Mouse (Mus musculus) embryonic facial prominence, embryonic 11.5 days (tissue): ENCODE results near the gene Rab40c. TPM values are rescaled to one million over a fixed set of nuclear protein-coding genes. Genes with fewer than 3 reads are reported as not detected.
"Not testable (repeated sequence)": the region's sequence is repeated elsewhere in the genome, so short reads cannot be mapped to it uniquely, and the experiment has no call there.

Experiments used
- ATAC-seq: fragments of 200-750 bp; cut with Nextera tagmentation; replicated peaks from 2 replicates; pipeline ENCODE4 v1.8.0; 2017; ENCODE audit warnings: low read depth; ENCODE audit not compliant: insufficient number of reproducible peaks, low FRiP score, low TSS enrichment
- DNase-seq: peaks from one replicate; pipeline ENCODE4 v3.0.0-alpha.2; 2015; ENCODE audit warnings: low spot score
- H3K27ac ChIP-seq: fragments of 300-500 bp; sonication (generic); replicated peaks from 2 replicates; pipeline ENCODE4 v1.5.1; 2014; ENCODE audit warnings: mild to moderate bottlenecking, low read depth, low read length, control low read depth
- H3K27me3 ChIP-seq: fragments of 300-500 bp; sonication (generic); 2 replicates; pipeline ENCODE4 v1.6.1; 2014; ENCODE audit warnings: mild to moderate bottlenecking, low read length, moderate library complexity, mixed read lengths; ENCODE audit not compliant: control insufficient read depth, insufficient read depth
- H3K36me3 ChIP-seq: fragments of 300-500 bp; sonication (generic); replicated peaks from 2 replicates; pipeline ENCODE4 v1.6.1; 2014; ENCODE audit warnings: low read depth, mild to moderate bottlenecking, low read length, moderate library complexity, mixed read lengths; ENCODE audit not compliant: control insufficient read depth, insufficient read depth
- H3K4me1 ChIP-seq: fragments of 300-500 bp; sonication (generic); 2 replicates; pipeline ENCODE4 v1.6.1; 2014; ENCODE audit warnings: low read length, mixed read lengths; ENCODE audit not compliant: control insufficient read depth, insufficient read depth
- H3K4me2 ChIP-seq: fragments of 300-500 bp; sonication (generic); 2 replicates; pipeline ENCODE4 v1.6.1; 2014; ENCODE audit warnings: low read depth, mild to moderate bottlenecking, control low read depth, low read length, moderate library complexity
- H3K4me3 ChIP-seq: fragments of 300-500 bp; sonication (generic); 2 replicates; pipeline ENCODE4 v1.5.1; 2014; ENCODE audit warnings: low read depth, low read length, control low read depth
- H3K9ac ChIP-seq: fragments of 300-500 bp; sonication (generic); replicated peaks from 2 replicates; pipeline ENCODE4 v1.6.1; 2014; ENCODE audit warnings: mild to moderate bottlenecking, control low read depth, low read length
- H3K9me3 ChIP-seq: fragments of 300-500 bp; sonication (generic); replicated peaks from 2 replicates; pipeline ENCODE4 v1.6.1; 2016; ENCODE audit warnings: mild to moderate bottlenecking, low read length, inconsistent platforms, mixed read lengths; ENCODE audit not compliant: control insufficient read depth
- WGBS: fragments of 180-500 bp; shearing (Covaris S2); extraction: QIAGEN DNeasy Blood & Tissue Kit; methylation state at CpG from one replicate; pipeline ENCODE4 v1.1.7; 2014; 5-methylcytosine and 5-hydroxymethylcytosine counted together
- polyA plus RNA-seq: library from polyadenylated mRNA; unstranded; fragments of >200 nt; fragmentation: Nextera tagmentation; extraction: Ambion mirVana; gene quantifications from 2 replicates; pipeline ENCODE4 v1.2.1, GENCODE M21; 2014

Rab40c gene
- polyA plus RNA-seq, 1 experiment from 2014 or later = 17.6 TPM

- H3K4me1 ChIP-seq = peaks cover 5% of the 10 kb centered on the region; the same call in 1 of the 2 replicates
- ATAC-seq = peak; percentile 89
- DNase-seq = peak; percentile 93
- peak overlapping the region; percentile 78 for H3K27ac ChIP-seq
- H3K4me2 ChIP-seq = peak overlapping the region; percentile 92
- under 1% methylated on average over 59 of the region's 59 CpGs for WGBS
- H3K4me3 ChIP-seq = peak overlapping the region; percentile 79
- no peaks in the 10 kb centered on the region; the same call in 1 of the 2 replicates for H3K36me3 ChIP-seq
- H3K27me3 ChIP-seq = no peaks in the 10 kb centered on the region
- peak overlapping the region; percentile 76 for H3K9ac ChIP-seq
- no peaks in the 10 kb centered on the region for H3K9me3 ChIP-seq
Measured at GRCm38 (mm10) chr17:25875171-25876136, 44.1 kb downstream of the Rab40c start.

- Histone ChIP-seq H3K4me1 (no peaks in the 10 kb centered on the region), H3K36me3 (no peaks in the 10 kb centered on the region; the same call in 1 of the 2 replicates), H3K9ac (peak within 1 kb of the TSS; percentile 76), H3K27me3 (no peaks in the 10 kb centered on the region), H3K27ac (peak within 1 kb of the TSS; percentile 78), H3K4me2 (peak within 1 kb of the TSS; percentile 92), H3K9me3 (no peaks in the 10 kb centered on the region), H3K4me3 (peak within 1 kb of the TSS; percentile 79)
- 0% methylated on average over 25 of the region's 25 CpGs for WGBS
- ATAC-seq (0 out of 2 replicates have a peak, but pooled peaks have one; percentile 15), DNase-seq (peak; percentile 96)
Measured at GRCm38 (mm10) chr17:25874721-25875170, 44.8 kb downstream of the Rab40c start, which contains the start of gene Mettl26. Gene Mettl26, plus strand, starts transcription at chr17:25875074.

- no peak for DNase-seq
- Histone ChIP-seq H3K27ac (no peak overlapping the region), H3K9ac (peak overlapping the region; percentile 41), H3K4me1 (no peaks in the 10 kb centered on the region), H3K4me3 (peak overlapping the region; percentile 79), H3K9me3 (no peaks in the 10 kb centered on the region), H3K4me2 (peak overlapping the region; percentile 35), H3K36me3 (no peaks in the 10 kb centered on the region; the same call in 1 of the 2 replicates), H3K27me3 (no peaks in the 10 kb centered on the region)
- ATAC-seq = no peak
- WGBS = 6% methylated on average over 14 of the region's 14 CpGs
Measured at GRCm38 (mm10) chr17:25874148-25874720, 45.3 kb downstream of the Rab40c start.

DNA sequence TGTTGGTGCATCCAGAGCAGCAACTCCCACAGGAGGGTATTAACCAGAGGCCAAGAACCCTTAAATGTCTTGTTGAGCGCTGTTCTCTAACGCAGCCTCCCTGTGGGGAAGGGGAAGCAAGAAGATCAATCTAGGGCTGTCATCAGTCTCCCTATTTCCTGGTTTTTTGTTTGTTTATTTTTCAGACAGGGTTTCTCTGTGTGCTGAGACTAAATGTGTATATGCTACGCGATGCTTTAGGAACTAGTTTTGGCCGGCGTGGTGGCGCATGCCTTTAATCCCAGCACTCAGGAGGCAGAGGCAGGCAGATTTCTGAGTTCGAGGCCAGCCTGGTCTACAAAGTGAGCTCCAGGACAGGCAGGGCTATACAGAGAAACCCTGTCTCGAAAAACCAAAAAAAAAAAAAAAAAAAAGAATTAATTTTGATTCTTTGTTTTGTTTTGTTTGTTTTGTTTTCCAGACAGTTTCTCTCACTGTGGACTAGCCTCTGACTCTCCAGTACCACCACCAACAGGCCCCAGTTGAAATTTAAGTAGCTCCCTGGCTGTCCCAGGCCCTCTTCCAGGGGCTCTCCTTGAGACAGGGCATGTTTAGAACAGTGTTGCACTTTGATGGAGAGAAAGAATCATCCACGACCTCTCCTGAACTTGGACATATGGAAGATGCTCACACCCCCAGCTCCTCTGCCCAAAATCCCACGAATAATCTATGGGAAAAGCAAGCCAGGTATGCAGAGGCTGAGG lies 46.0 kb downstream of the Rab40c start:
- no peaks in the 10 kb centered on the region; the same call in 1 of the 2 replicates for H3K36me3 ChIP-seq
- no peak overlapping the region for H3K4me3 ChIP-seq
- H3K27ac ChIP-seq = no peak overlapping the region
- H3K4me1 ChIP-seq = no peaks in the 10 kb centered on the region
- no peak for ATAC-seq
- no peak overlapping the region for H3K9ac ChIP-seq
- H3K27me3 ChIP-seq = no peaks in the 10 kb centered on the region
- no peak for DNase-seq
- no peaks in the 10 kb centered on the region for H3K9me3 ChIP-seq
- no peak overlapping the region for H3K4me2 ChIP-seq
- WGBS = 67% methylated on average over 11 of the region's 11 CpGs

GRCm38 (mm10) chr17:25872676-25873075 lies 46.9 kb downstream of the Rab40c start:
- no peak overlapping the region for H3K4me2 ChIP-seq
- ATAC-seq (no peak), DNase-seq (no peak)
- no peaks in the 10 kb centered on the region for H3K36me3 ChIP-seq
- H3K27me3 ChIP-seq = no peaks in the 10 kb centered on the region
- peaks cover 3% of the 10 kb centered on the region for H3K4me1 ChIP-seq
- no peaks in the 10 kb centered on the region for H3K9me3 ChIP-seq
- no peak overlapping the region for H3K4me3 ChIP-seq
- H3K27ac ChIP-seq = no peak overlapping the region
- no peak overlapping the region for H3K9ac ChIP-seq
- WGBS = 77% methylated on average over 3 of the region's 3 CpGs

DNA sequence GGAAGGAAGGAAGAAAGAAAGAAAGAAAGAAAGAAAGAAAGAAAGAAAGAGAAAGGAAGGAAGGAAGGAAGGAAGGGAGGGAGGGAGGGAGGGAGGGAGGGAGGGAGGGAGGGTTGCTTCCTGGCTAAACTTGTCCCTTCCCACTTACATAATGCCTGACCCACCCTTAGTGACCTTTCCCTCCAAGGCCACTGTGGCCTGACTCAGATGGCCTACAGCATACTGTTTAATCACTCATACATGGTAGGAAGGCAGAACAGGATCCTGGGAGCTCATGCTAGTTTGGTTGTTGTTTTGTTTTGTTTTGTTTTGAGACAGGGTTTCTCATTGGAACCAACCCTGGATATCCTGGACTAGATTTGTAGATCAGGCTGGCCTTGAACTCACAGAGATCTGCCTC lies 48.0 kb downstream of the Rab40c start:
- H3K27ac ChIP-seq, H3K9ac ChIP-seq, ATAC-seq, H3K9me3 ChIP-seq, H3K4me3 ChIP-seq, H3K4me2 ChIP-seq, DNase-seq, H3K4me1 ChIP-seq, H3K36me3 ChIP-seq, H3K27me3 ChIP-seq: not testable (repeated sequence)

DNA sequence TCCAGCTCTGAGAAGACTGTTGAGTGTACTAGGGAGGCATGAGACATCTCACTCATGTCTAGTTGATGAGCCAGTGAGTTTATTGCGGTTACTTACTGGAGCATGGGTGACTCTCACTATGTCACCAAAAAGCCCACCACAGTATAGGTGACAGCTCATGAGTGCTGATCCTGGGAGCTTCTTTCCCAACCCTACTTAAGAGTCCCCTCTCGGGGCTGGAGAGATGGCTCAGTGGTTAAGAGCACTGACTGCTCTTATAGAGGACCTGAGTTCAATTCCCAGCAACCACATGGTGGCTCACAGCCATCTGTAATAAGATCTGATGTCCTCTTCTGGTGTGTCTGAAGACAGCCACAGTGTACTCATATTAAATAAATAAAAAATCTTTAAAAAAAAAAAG lies 49.6 kb downstream of the Rab40c start:
- Histone ChIP-seq H3K4me1 (peaks cover 6% of the 10 kb centered on the region), H3K9ac (no peak overlapping the region)
- DNase-seq = no peak

More for the DNA sequence above, 49.6 kb downstream of the Rab40c start:
- ATAC-seq = no peak
- Histone ChIP-seq H3K4me2 (no peak overlapping the region), H3K27me3 (no peaks in the 10 kb centered on the region), H3K9me3 (no peaks in the 10 kb centered on the region), H3K4me3 (no peak overlapping the region), H3K27ac (no peak overlapping the region), H3K36me3 (no peaks in the 10 kb centered on the region)
- WGBS = 85% methylated on average over 2 of the region's 2 CpGs
